Mouse (Mus musculus): Measurements from ENCODE around the gene Prr14. TPM values are rescaled to one million over a fixed set of nuclear protein-coding genes. Genes with fewer than 3 reads are reported as not detected.
"Not testable (repeated sequence)": the region's sequence is repeated elsewhere in the genome, so short reads cannot be mapped to it uniquely, and the experiment has no call there.

Gene Prr14
- polyA plus RNA-seq (2015; fragmentation: Nextera tagmentation; extraction: Ambion mirVana) = 31.6 and 31.8 TPM in 2 replicates

GRCm38 (mm10) chr7:127459311-127459710 is at the start of gene Prr14:
TSS of gene Prr14 (plus strand) at chr7:127459611.
- H3K27me3 ChIP-seq (ENCODE audit: control insufficient read depth, insufficient read depth, low read length); H3K4me3 ChIP-seq (ENCODE audit: low read length); ATAC-seq (replicated peaks; ENCODE audit: extremely low read depth, insufficient read depth, low FRiP score); H3K9me3 ChIP-seq (replicated peaks; ENCODE audit: control insufficient read depth, low read length); H3K4me1 ChIP-seq (ENCODE audit: control insufficient read depth, insufficient read depth, low read length); H3K4me2 ChIP-seq (ENCODE audit: low read depth, low read length); H3K9ac ChIP-seq (ENCODE audit: low read length); H3K27ac ChIP-seq (ENCODE audit: low read length): not testable (repeated sequence)
- 96% methylated on average over 8 of the region's 8 CpGs for WGBS
- peaks cover 27% of the 10 kb centered on the region for H3K36me3 ChIP-seq (ENCODE audit: control insufficient read depth, insufficient read depth)

- H3K4me1 ChIP-seq (ENCODE audit: control insufficient read depth, insufficient read depth, low read length) = no peaks in the 10 kb centered on the region
- no peak overlapping the region for H3K4me3 ChIP-seq (ENCODE audit: low read length)
- H3K36me3 ChIP-seq (ENCODE audit: control insufficient read depth, insufficient read depth) = no peaks in the 10 kb centered on the region
- no peak overlapping the region for H3K4me2 ChIP-seq (ENCODE audit: low read depth, low read length)
- no peaks in the 10 kb centered on the region for H3K27me3 ChIP-seq (ENCODE audit: control insufficient read depth, insufficient read depth, low read length)
- 74% methylated on average over 2 of the region's 2 CpGs for WGBS
- ATAC-seq (replicated peaks; ENCODE audit: extremely low read depth, insufficient read depth, low FRiP score) = no peak
- no peak overlapping the region for H3K9ac ChIP-seq (ENCODE audit: low read length)
- no peaks in the 10 kb centered on the region; the same call in 1 of the 2 replicates for H3K9me3 ChIP-seq (replicated peaks; ENCODE audit: control insufficient read depth, low read length)
- H3K27ac ChIP-seq (ENCODE audit: low read length) = no peak overlapping the region
These were observed 48.0 kb upstream of the Prr14 start for GRCm38 (mm10) chr7:127411418-127411817.

- no peak within 1 kb of the TSS; the same call in 1 of the 2 replicates for H3K27ac ChIP-seq (ENCODE audit: low read length)
- 2% methylated on average over 48 of the region's 48 CpGs for WGBS
- peak within 1 kb of the TSS; percentile 94 for H3K9ac ChIP-seq (ENCODE audit: low read length)
- peak; percentile 93 for ATAC-seq (replicated peaks; ENCODE audit: extremely low read depth, insufficient read depth, low FRiP score)
- H3K9me3 ChIP-seq (replicated peaks; ENCODE audit: control insufficient read depth, low read length) = no peaks in the 10 kb centered on the region
- H3K4me1 ChIP-seq (ENCODE audit: control insufficient read depth, insufficient read depth, low read length) = peaks cover 9% of the 10 kb centered on the region
- H3K36me3 ChIP-seq (ENCODE audit: control insufficient read depth, insufficient read depth) = peaks cover 5% of the 10 kb centered on the region; the same call in 1 of the 2 replicates
- H3K4me3 ChIP-seq (ENCODE audit: low read length) = peak within 1 kb of the TSS; percentile 91
- H3K27me3 ChIP-seq (ENCODE audit: control insufficient read depth, insufficient read depth, low read length) = peaks cover 4% of the 10 kb centered on the region; the same call in 1 of the 2 replicates
- peak within 1 kb of the TSS; percentile 99 for H3K4me2 ChIP-seq (ENCODE audit: low read depth, low read length)
These were observed 37.8 kb upstream of the Prr14 start, which contains the start of gene Zfp688 for GRCm38 (mm10) chr7:127421388-127422191. TSS of gene Zfp688 (minus strand) at chr7:127422068.

DNA sequence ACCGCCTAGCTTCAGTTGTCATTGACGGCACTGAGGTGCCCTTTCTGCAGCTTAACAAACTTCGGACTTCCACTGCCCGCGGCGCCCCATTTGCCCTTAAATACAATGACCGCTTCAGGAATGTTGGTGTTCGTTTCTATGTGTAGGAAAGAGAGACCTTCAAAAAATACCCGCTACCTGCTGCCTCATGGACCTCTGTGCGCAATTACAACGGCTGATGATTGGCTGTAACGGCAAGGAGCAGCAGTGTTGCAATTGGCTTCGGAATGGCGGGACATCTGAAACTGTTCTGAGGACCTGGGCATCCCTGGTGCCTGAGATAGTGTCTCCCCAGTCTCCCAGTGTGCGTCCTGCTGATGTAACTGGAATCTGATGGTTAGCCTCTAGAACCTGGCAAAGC is 37.2 kb upstream of the Prr14 start:
- Histone ChIP-seq H3K9me3 (replicated peaks; ENCODE audit: control insufficient read depth, low read length) (0 out of 2 replicates have a peak, but pooled peaks cover 2% of the 10 kb centered on the region), H3K36me3 (ENCODE audit: control insufficient read depth, insufficient read depth) (peaks cover 5% of the 10 kb centered on the region; the same call in 1 of the 2 replicates), H3K4me2 (ENCODE audit: low read depth, low read length) (peak overlapping the region; percentile 99), H3K4me1 (ENCODE audit: control insufficient read depth, insufficient read depth, low read length) (peaks cover 9% of the 10 kb centered on the region), H3K27ac (ENCODE audit: low read length) (no peak overlapping the region), H3K27me3 (ENCODE audit: control insufficient read depth, insufficient read depth, low read length) (peaks cover 4% of the 10 kb centered on the region; the same call in 1 of the 2 replicates), H3K4me3 (ENCODE audit: low read length) (peak overlapping the region; percentile 91), H3K9ac (ENCODE audit: low read length) (peak overlapping the region; percentile 94)
- 1% methylated on average over 15 of the region's 15 CpGs for WGBS
- ATAC-seq (replicated peaks; ENCODE audit: extremely low read depth, insufficient read depth, low FRiP score) = peak; percentile 37

DNA sequence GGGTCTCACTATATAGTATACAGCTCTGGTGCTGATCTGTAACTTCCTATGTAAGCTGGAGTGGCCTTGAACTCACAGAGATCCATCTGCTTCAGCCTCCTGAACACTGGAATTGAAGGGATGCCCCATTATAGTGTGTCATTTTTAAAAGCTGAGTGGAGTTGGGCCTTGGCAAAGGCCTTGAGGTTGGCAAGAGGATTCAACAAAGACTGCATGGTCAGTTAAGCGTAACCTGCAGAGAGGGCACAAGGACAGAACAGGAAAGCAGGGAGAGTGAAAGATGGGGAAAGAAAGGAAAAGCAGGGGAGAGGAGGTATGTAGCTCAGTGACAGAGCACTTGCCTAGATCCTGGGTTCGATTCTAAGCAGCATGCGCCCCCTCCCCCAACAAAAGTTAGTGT is 34.1 kb upstream of the Prr14 start:
- Histone ChIP-seq H3K4me3 (ENCODE audit: low read length) (no peak overlapping the region), H3K27me3 (ENCODE audit: control insufficient read depth, insufficient read depth, low read length) (peaks cover 4% of the 10 kb centered on the region; the same call in 1 of the 2 replicates), H3K36me3 (ENCODE audit: control insufficient read depth, insufficient read depth) (no peaks in the 10 kb centered on the region), H3K4me2 (ENCODE audit: low read depth, low read length) (no peak overlapping the region), H3K4me1 (ENCODE audit: control insufficient read depth, insufficient read depth, low read length) (peaks cover 9% of the 10 kb centered on the region), H3K9ac (ENCODE audit: low read length) (no peak overlapping the region), H3K9me3 (replicated peaks; ENCODE audit: control insufficient read depth, low read length) (0 out of 2 replicates have a peak, but pooled peaks cover 2% of the 10 kb centered on the region), H3K27ac (ENCODE audit: low read length) (no peak overlapping the region)
- no peak for ATAC-seq (replicated peaks; ENCODE audit: extremely low read depth, insufficient read depth, low FRiP score)
- WGBS = 78% methylated on average over 3 of the region's 3 CpGs

DNA sequence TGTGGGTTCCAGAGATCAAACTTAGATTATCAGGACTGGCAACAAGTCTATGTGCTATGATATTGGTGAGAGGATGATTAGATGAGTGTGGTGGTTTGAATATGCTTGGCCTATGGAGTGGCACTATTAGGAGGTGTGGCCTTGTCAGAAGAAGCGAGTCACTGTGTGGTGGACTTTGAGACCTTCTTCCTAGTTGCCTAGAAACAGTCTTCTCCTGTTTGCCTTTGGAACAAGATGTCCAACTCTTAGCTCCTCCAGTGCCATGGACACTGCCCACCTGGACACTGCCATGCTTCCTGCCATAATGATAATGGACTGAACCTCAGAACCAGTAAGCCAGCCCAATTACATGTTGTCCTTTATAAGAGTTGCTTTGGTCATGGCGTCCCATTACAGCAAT is 33.5 kb upstream of the Prr14 start:
- 0 out of 2 replicates have a peak, but pooled peaks cover 2% of the 10 kb centered on the region for H3K9me3 ChIP-seq (replicated peaks; ENCODE audit: control insufficient read depth, low read length)
- no peak overlapping the region for H3K4me3 ChIP-seq (ENCODE audit: low read length)
- WGBS = 77% methylated on average over 2 of the region's 2 CpGs
- 0 out of 2 replicates have a peak overlapping the region, but pooled peaks have one; percentile 24 for H3K27ac ChIP-seq (ENCODE audit: low read length)
- H3K4me1 ChIP-seq (ENCODE audit: control insufficient read depth, insufficient read depth, low read length) = peaks cover 9% of the 10 kb centered on the region
- no peaks in the 10 kb centered on the region for H3K36me3 ChIP-seq (ENCODE audit: control insufficient read depth, insufficient read depth)
- peaks cover 4% of the 10 kb centered on the region; the same call in 1 of the 2 replicates for H3K27me3 ChIP-seq (ENCODE audit: control insufficient read depth, insufficient read depth, low read length)
- no peak for ATAC-seq (replicated peaks; ENCODE audit: extremely low read depth, insufficient read depth, low FRiP score)
- no peak overlapping the region for H3K4me2 ChIP-seq (ENCODE audit: low read depth, low read length)
- H3K9ac ChIP-seq (ENCODE audit: low read length) = no peak overlapping the region

DNA sequence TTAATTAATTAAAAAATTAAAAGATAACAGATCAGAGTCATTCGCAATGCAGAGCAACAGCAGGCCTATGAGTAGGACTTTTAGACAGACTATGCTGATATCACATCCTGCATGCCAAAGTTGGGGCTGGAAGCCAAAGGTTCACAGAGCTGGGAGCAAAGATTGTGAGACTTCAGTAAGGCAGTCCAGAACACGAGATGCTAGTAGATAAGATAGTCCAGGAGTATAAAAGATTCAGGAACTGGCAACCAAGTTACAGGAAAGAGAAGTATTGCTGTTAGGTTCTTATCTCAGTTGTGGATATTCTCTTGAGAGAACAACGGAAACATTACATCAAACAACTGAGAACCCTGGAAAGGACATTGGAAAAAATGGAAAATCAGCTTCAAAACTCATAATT is 33.1 kb upstream of the Prr14 start:
- Histone ChIP-seq H3K27me3 (ENCODE audit: control insufficient read depth, insufficient read depth, low read length) (peaks cover 4% of the 10 kb centered on the region; the same call in 1 of the 2 replicates), H3K4me2 (ENCODE audit: low read depth, low read length) (no peak overlapping the region), H3K4me1 (ENCODE audit: control insufficient read depth, insufficient read depth, low read length) (peaks cover 4% of the 10 kb centered on the region), H3K27ac (ENCODE audit: low read length) (peak overlapping the region; percentile 59; the same call in 1 of the 2 replicates), H3K9ac (ENCODE audit: low read length) (no peak overlapping the region), H3K9me3 (replicated peaks; ENCODE audit: control insufficient read depth, low read length) (0 out of 2 replicates have a peak, but pooled peaks cover 2% of the 10 kb centered on the region), H3K4me3 (ENCODE audit: low read length) (no peak overlapping the region), H3K36me3 (ENCODE audit: control insufficient read depth, insufficient read depth) (no peaks in the 10 kb centered on the region)
- ATAC-seq (replicated peaks; ENCODE audit: extremely low read depth, insufficient read depth, low FRiP score) = 0 out of 2 replicates have a peak, but pooled peaks have one; percentile 16
- 46% methylated on average over 3 of the region's 3 CpGs for WGBS

DNA sequence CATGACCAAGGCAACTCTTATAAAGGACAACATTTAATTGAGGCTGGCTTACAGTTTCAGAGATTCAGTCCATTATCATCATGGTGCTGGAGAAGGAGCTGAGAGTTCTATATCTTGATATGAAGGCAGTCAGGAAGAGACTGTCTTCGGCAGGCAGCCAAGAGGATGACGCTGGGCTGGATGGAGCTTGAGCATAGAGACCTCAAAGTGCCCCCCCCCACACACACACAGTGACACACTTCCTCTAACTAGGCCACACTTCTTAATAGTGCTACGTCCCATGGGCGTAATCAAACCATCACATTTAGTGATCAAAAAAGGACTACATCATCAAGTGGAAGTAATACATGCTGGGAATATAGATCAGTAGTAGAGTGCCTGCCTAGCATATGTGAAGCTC is 24.2 kb upstream of the Prr14 start:
- H3K9me3 ChIP-seq (replicated peaks; ENCODE audit: control insufficient read depth, low read length) = 0 out of 2 replicates have a peak, but pooled peaks cover 8% of the 10 kb centered on the region
- no peak for ATAC-seq (replicated peaks; ENCODE audit: extremely low read depth, insufficient read depth, low FRiP score)
- H3K4me1 ChIP-seq (ENCODE audit: control insufficient read depth, insufficient read depth, low read length) = no peaks in the 10 kb centered on the region
- H3K9ac ChIP-seq (ENCODE audit: low read length) = no peak overlapping the region
- H3K4me3 ChIP-seq (ENCODE audit: low read length) = no peak overlapping the region
- no peak overlapping the region for H3K27ac ChIP-seq (ENCODE audit: low read length)
- H3K36me3 ChIP-seq (ENCODE audit: control insufficient read depth, insufficient read depth) = no peaks in the 10 kb centered on the region
- no peaks in the 10 kb centered on the region for H3K27me3 ChIP-seq (ENCODE audit: control insufficient read depth, insufficient read depth, low read length)
- 82% methylated on average over 4 of the region's 4 CpGs for WGBS
- no peak overlapping the region for H3K4me2 ChIP-seq (ENCODE audit: low read depth, low read length)

DNA sequence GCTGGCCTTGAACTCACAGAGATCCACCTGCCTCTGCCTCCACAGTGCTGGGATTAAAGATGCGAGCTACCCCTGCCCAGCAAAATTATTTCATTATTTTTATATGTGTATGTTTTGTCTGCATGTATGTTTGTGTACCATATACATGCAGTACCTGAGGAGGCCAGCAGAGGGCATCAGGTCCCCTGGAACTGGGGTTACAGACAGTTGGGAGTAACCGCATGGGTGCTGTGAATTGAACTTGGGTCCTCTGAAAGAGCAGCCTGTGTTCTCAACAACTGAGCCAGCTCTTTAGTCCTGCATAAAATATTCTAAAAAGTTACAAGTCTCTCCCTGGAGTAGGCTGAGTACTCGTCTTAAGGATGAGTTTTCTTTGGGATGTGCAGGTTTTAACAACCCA is 21.7 kb upstream of the Prr14 start:
- no peak overlapping the region for H3K27ac ChIP-seq (ENCODE audit: low read length)
- H3K9ac ChIP-seq (ENCODE audit: low read length) = no peak overlapping the region
- WGBS = 86% methylated on average over 3 of the region's 3 CpGs
- no peaks in the 10 kb centered on the region for H3K4me1 ChIP-seq (ENCODE audit: control insufficient read depth, insufficient read depth, low read length)
- no peak overlapping the region for H3K4me3 ChIP-seq (ENCODE audit: low read length)
- H3K4me2 ChIP-seq (ENCODE audit: low read depth, low read length) = no peak overlapping the region
- 0 out of 2 replicates have a peak, but pooled peaks cover 8% of the 10 kb centered on the region for H3K9me3 ChIP-seq (replicated peaks; ENCODE audit: control insufficient read depth, low read length)
- no peak for ATAC-seq (replicated peaks; ENCODE audit: extremely low read depth, insufficient read depth, low FRiP score)
- peaks cover 4% of the 10 kb centered on the region; the same call in 1 of the 2 replicates for H3K36me3 ChIP-seq (ENCODE audit: control insufficient read depth, insufficient read depth)
- no peaks in the 10 kb centered on the region for H3K27me3 ChIP-seq (ENCODE audit: control insufficient read depth, insufficient read depth, low read length)

Data from heart, embryonic 16.5 days (tissue).